Mouse (Mus musculus): Measurements from ENCODE around the gene Mast1. TPM values are rescaled to one million over a fixed set of nuclear protein-coding genes. Genes with fewer than 3 reads are reported as not detected.

Mast1 gene
- not detected in 2 replicates for total RNA-seq (2014; fragmentation: Nextera tagmentation)
- total RNA-seq (2017) = 0.23 and 0.27 TPM in 2 replicates
- polyA plus RNA-seq (2012) = 0.16 and 0.25 TPM in 2 replicates

DNA sequence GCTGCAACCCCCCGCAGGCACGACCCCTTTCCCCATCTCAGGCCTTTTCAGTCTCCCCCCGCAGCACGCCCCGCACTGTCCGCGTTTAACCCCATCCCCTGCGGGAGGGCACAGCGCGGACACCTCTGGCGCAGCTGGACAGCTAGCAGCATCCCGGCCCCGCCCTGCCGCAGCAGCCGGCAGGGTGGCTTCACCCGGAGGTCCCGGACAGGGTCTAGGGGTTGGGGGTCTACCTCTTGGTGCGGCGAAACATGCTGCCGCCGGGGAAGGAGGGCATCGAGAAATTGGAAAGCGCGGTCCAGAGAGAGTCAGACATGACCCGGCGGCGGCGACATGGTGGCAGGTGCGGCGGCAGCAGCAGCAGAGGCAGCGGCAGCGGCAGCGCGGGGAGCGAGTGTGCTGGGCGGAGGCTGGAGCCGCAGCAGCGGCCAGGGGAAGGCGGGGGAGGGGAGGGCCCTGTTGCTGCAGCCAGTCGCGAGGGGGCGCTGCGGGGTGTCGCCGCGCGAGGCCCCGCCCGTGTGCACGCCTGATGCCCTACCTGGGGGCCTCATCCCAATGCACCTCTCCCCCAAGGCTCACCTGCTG, at the start of gene Mast1:
Mast1 (minus strand) TSS at position 398 of the 585 bp plus-strand sequence.
- Histone ChIP-seq H3K9me3 (replicated peaks) (no peaks in the 10 kb centered on the region), H3K27me3 (ENCODE audit: insufficient read depth, low read length) (peaks cover 59% of the 10 kb centered on the region), H3K4me3 (ENCODE audit: low read depth, low read length) (peak within 1 kb of the TSS; percentile 56; the same call in 1 of the 2 replicates), H3K4me1 (ENCODE audit: insufficient read depth, low read depth, low read length) (peaks cover 24% of the 10 kb centered on the region), H3K36me3 (replicated peaks) (no peaks in the 10 kb centered on the region)
- DNase-seq (ENCODE audit: low spot score) (peak; percentile 31), ATAC-seq (ENCODE audit: extremely low read depth, insufficient number of reproducible peaks, low FRiP score, poor library complexity, severe bottlenecking) (no peak)
- TF ChIP-seq CTCF (IDR thresholded peaks at IDR 0.05; ENCODE audit: low read depth, low read length) (peak; percentile 32; the same call in 1 of the 2 replicates), TAL1 (conservative IDR thresholded peaks at IDR 0.05; ENCODE audit: low read depth, low read length) (no peak)

GRCm38 (mm10) chr8:84986379-84986945, 49.3 kb upstream of the Mast1 start:
- peaks cover 83% of the 10 kb centered on the region for H3K4me1 ChIP-seq (ENCODE audit: insufficient read depth, low read depth, low read length)
- TF ChIP-seq GATA1 (IDR thresholded peaks at IDR 0.05; ENCODE audit: borderline replicate concordance, low read length) (no peak), CTCF (IDR thresholded peaks at IDR 0.05; ENCODE audit: low read depth, low read length) (no peak), GATA2 (IDR thresholded peaks at IDR 0.05; ENCODE audit: borderline replicate concordance, low read depth, low read length) (no peak), POLR2AphosphoS5 (IDR thresholded peaks at IDR 0.05; ENCODE audit: insufficient replicate concordance, low read depth, low read length) (no peak), TAL1 (conservative IDR thresholded peaks at IDR 0.05; ENCODE audit: low read depth, low read length) (peak; percentile 70)
- no peaks in the 10 kb centered on the region for H3K9me3 ChIP-seq (replicated peaks)
- H3K27me3 ChIP-seq (ENCODE audit: insufficient read depth, low read length) = no peaks in the 10 kb centered on the region
- peak overlapping the region; percentile 74 for H3K4me3 ChIP-seq (ENCODE audit: low read depth, low read length)
- H3K36me3 ChIP-seq (replicated peaks) = no peaks in the 10 kb centered on the region
- DNase-seq (ENCODE audit: low spot score) (no peak), ATAC-seq (ENCODE audit: extremely low read depth, insufficient number of reproducible peaks, low FRiP score, poor library complexity, severe bottlenecking) (peak; percentile 28)

GRCm38 (mm10) chr8:84985684-84986378, 48.7 kb upstream of the Mast1 start:
- Histone ChIP-seq H3K4me3 (ENCODE audit: low read depth, low read length) (peak overlapping the region; percentile 74), H3K9me3 (replicated peaks) (no peaks in the 10 kb centered on the region), H3K36me3 (replicated peaks) (no peaks in the 10 kb centered on the region), H3K4me1 (ENCODE audit: insufficient read depth, low read depth, low read length) (peaks cover 84% of the 10 kb centered on the region), H3K27me3 (ENCODE audit: insufficient read depth, low read length) (no peaks in the 10 kb centered on the region)
- ATAC-seq (ENCODE audit: extremely low read depth, insufficient number of reproducible peaks, low FRiP score, poor library complexity, severe bottlenecking) = peak; percentile 12; the same call in 1 of the 2 replicates
- peak; percentile 75 for DNase-seq (ENCODE audit: low spot score)
- TF ChIP-seq TAL1 (conservative IDR thresholded peaks at IDR 0.05; ENCODE audit: low read depth, low read length) (no peak), CTCF (IDR thresholded peaks at IDR 0.05; ENCODE audit: low read depth, low read length) (no peak), GATA1 (IDR thresholded peaks at IDR 0.05; ENCODE audit: borderline replicate concordance, low read length) (no peak), GATA2 (IDR thresholded peaks at IDR 0.05; ENCODE audit: borderline replicate concordance, low read depth, low read length) (no peak)

DNA sequence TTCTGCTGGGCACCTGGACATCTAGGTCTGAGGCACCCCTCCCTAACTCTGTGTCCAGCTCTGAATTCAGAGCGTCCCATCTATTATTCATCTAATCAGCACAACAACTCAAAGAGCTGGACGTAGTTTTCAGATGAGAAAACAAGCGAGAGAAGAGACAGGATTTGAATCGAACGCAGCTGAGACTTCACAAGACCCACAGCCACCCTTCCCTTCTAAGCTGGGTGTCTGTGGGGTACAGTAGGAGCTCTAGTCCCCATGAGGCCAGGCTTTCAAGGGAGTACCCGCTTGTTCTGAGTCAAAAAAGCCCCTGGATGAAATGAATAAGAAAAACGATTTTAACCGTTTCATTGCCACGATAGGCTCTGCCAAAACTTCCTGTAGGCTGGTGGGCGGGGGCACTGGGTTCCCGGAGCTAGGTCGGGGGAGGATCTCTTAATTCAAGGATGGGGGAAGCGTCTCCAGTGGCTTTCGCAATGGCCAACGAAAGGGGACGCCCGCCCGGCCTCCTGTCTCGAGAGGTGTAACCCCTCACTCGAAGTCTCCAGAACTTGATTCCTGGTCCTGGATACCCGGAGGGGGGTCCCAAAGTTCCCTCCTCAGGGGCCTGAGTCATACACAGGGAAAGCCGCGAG, 48.0 kb upstream of the Mast1 start:
- no peak for ATAC-seq (ENCODE audit: extremely low read depth, insufficient number of reproducible peaks, low FRiP score, poor library complexity, severe bottlenecking)
- Histone ChIP-seq H3K36me3 (replicated peaks) (no peaks in the 10 kb centered on the region), H3K4me3 (ENCODE audit: low read depth, low read length) (peak overlapping the region; percentile 74), H3K9me3 (replicated peaks) (no peaks in the 10 kb centered on the region), H3K4me1 (ENCODE audit: insufficient read depth, low read depth, low read length) (peaks cover 87% of the 10 kb centered on the region), H3K27me3 (ENCODE audit: insufficient read depth, low read length) (no peaks in the 10 kb centered on the region)
- DNase-seq (ENCODE audit: low spot score) = no peak
- no peak for TF ChIP-seq GATA2 (IDR thresholded peaks at IDR 0.05; ENCODE audit: borderline replicate concordance, low read depth, low read length)
- TF ChIP-seq TAL1 (conservative IDR thresholded peaks at IDR 0.05; ENCODE audit: low read depth, low read length) = no peak
- no peak for TF ChIP-seq POLR2AphosphoS5 (IDR thresholded peaks at IDR 0.05; ENCODE audit: insufficient replicate concordance, low read depth, low read length)
- no peak for TF ChIP-seq GATA1 (IDR thresholded peaks at IDR 0.05; ENCODE audit: borderline replicate concordance, low read length)
- no peak for TF ChIP-seq CTCF (IDR thresholded peaks at IDR 0.05; ENCODE audit: low read depth, low read length)

DNA sequence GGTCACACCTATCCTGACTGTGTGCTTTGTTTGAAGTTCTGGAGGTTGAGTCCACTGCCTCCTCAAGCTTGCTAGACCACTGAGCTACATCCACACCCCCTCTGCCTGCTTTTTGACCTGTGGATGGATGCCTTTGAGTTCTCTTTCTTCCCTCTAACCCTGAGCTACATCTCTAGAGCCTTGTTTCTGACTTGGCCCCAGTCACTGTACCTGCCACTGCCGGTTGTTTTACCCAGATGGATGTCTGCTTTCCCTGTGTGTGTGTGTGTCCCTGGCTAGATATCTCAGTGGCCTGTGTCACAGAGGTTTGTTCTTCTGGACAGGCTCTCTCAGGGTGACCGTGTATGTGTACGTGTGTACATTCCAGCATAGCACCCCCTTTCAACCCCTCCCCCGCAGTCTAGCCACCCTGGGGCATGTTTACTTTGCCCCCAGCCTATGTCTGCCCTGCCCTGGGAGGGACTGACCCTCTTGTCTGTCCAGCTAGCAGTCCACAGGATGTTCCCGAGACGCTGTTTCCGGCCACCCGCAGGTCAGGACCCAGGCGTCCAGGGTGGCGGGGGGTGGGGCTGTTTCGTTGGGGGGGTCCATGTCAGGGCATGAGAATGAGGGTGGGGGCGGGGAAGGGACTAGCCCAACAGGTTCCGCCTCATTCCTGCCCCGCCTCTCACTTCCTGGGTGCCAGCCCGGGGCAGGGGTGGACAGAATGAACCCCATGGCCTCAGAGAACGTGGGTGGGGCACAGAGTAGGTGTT, 47.3 kb upstream of the Mast1 start:
- ATAC-seq (ENCODE audit: extremely low read depth, insufficient number of reproducible peaks, low FRiP score, poor library complexity, severe bottlenecking) = no peak
- TF ChIP-seq GATA1 (IDR thresholded peaks at IDR 0.05; ENCODE audit: borderline replicate concordance, low read length) = no peak
- H3K36me3 ChIP-seq (replicated peaks) = no peaks in the 10 kb centered on the region
- no peaks in the 10 kb centered on the region for H3K27me3 ChIP-seq (ENCODE audit: insufficient read depth, low read length)
- peak overlapping the region; percentile 74; the same call in 1 of the 2 replicates for H3K4me3 ChIP-seq (ENCODE audit: low read depth, low read length)
- peaks cover 94% of the 10 kb centered on the region for H3K4me1 ChIP-seq (ENCODE audit: insufficient read depth, low read depth, low read length)
- DNase-seq (ENCODE audit: low spot score) = no peak
- no peaks in the 10 kb centered on the region for H3K9me3 ChIP-seq (replicated peaks)

Data from G1E (cell line).